Mouse (Mus musculus) E14TG2a.4 (cell line): ENCODE measurements around the gene Ralgapa2.

Experiments
- CTCF ChIP-seq: conservative IDR thresholded peaks from 2 replicates; pipeline ENCODE4 v1.5.1; 2014; ENCODE audit warnings: low read length
- NANOG ChIP-seq: IDR thresholded peaks from 2 replicates; pipeline ENCODE4 v1.6.1; 2014; ENCODE audit warnings: borderline replicate concordance, low read length, mixed read lengths
- POU5F1 ChIP-seq: IDR thresholded peaks from 2 replicates; pipeline ENCODE4 v1.6.1; 2014; ENCODE audit warnings: low read length, borderline replicate concordance

GRCm38 (mm10) chr2:146290366-146290765, 221.8 kb downstream of the Ralgapa2 start:
- TF ChIP-seq CTCF (no peak), NANOG (no peak), POU5F1 (no peak)
